Mouse (Mus musculus): ENCODE results near the gene Smagp. TPM values are rescaled to one million over a fixed set of nuclear protein-coding genes. Genes with fewer than 3 reads are reported as not detected.
"Not testable (repeated sequence)": the region's sequence is repeated elsewhere in the genome, so short reads cannot be mapped to it uniquely, and the experiment has no call there.

The Smagp gene
- total RNA-seq, 2 experiments from 2014 or later, result 13.7 to 15.5 TPM

DNA sequence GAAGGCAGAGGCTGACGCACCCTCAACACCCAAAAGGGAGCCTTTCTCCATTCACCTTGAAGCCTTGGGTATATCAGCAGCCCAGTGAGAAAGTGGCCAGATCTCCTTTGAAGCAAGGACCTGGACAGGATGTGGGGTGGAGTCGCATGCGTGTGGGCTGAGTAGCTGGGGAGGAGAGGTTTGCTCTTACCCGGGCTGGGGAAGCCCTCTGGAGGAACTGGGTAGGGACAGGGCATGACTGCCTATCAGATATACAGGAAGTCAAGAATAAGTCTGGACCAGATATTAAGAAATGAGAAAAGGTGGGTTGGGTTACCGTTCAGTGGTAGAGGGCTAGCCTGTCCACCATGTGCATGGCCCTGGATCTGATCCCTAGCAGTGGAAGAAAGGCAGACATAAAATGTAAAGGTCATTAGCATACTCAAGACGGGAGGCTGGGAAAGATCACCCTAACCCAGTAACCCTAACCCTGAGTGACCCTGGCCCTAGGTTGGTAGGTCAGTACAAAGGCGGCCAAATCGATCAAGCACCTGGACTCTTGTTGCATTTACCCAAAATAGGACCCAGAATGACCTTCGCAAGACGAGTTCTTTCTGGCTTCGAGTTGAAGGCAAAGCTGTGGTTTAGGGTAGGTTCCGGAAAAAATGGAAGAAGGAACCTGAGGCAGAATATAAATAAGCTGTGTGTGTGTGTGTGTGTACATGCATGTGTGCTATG, 5.1 kb downstream of the Smagp start:
- DNase-seq (ENCODE audit: low spot score), result no peak
- intact Hi-C loops (cut with DNase I), result loop anchor here (2.0 kb wide), 1 partner anchor 15 kb away; no protein-coding TSS in a partner anchor

DNA sequence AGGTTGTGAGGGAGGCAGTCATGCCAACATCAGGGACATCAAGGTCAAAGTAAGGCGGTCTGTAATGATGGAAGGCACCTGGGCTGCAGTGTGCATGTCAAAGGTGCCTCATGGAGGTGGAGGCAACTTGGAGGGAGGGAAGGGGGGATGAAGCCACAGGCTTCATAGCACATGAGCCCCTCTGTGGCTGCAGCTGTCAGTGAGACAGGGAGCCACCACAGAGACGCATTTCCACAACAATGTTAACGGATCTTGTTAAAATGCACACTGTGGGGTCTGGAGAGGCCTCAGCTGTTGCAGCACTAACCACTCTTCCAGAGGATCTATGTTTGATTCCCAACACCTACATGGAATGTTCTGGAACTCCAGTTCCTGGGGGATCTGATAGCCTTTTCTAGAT, 6.6 kb downstream of the Smagp start:
- no peak for DNase-seq (ENCODE audit: low spot score)
- intact Hi-C loops (cut with DNase I), result loop anchor here (2.0 kb wide), 1 partner anchor 13 kb away; no protein-coding TSS in a partner anchor

DNA sequence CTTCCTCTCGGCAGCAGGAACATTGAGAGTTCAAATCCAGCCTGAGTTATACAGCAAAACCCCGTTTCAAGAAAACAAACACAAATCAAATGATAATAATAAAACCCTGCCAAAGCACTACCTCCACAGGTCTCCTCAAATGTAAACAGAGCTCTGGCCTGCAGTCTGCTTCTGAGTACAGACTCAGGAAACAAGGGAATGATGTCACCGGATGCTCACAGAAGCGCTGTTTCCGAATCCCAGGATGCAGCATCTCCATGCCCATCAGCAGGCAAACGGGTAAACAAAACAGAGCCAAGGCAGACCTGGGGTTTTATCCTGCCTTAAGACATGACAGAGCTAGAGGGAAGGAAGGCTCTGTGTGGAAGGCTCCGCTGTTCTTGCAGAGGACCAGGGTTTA, 7.9 kb downstream of the Smagp start:
- no peak for DNase-seq (ENCODE audit: low spot score)
- intact Hi-C loops (cut with DNase I), result no loop called here

DNA sequence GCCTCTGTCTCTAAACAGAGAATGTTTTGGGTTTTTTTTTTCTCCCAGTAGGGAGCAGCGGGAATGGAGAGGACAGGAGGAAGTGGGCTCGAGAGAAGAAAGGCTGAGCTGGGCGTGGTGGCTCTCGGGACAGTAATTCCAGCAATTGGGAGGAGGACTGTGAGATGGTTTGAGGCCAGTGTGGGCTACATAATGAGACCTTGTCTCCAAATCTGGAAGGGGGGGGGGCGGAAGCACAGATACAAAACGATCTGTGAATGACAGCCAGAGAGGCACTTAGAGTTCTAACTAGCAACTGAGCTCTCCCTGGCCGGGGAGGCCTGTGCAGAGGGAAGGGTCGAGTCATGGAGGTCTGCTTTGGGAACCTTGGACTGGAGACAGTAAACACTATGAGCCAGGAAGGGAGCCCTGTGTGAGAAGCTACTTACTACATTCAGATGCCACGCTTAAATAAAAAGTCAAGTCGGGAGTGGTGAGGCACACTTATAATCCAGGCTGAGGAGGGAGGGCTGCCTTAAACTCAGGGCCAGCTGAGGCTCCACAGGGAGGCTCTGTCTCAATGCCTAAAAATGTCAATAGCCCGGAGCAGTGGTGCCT, 8.9 kb downstream of the Smagp start:
- intact Hi-C loops (cut with DNase I), result no loop called here
- DNase-seq (ENCODE audit: low spot score), result no peak

DNA sequence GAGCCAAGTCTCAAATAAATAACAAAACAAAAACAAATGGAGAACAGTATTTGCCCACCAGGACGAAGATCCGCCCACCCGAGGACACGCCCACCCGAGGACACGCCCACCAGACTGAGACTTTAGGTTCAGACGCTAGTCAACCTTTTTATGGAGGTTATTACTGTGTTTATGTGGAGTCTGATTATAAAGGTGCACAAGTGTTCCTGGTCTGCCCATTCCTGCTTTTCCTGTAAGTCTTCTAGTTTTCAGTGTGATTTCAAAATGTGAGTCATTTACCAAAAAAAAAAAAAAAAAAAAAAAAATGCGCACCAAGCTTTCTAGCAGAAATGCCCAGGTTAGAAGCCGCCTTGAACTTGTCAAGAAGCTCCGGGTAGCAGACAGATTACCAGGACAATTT, 9.5 kb downstream of the Smagp start:
- no peak for DNase-seq (ENCODE audit: low spot score)
- intact Hi-C loops (cut with DNase I), result no loop called here

DNA sequence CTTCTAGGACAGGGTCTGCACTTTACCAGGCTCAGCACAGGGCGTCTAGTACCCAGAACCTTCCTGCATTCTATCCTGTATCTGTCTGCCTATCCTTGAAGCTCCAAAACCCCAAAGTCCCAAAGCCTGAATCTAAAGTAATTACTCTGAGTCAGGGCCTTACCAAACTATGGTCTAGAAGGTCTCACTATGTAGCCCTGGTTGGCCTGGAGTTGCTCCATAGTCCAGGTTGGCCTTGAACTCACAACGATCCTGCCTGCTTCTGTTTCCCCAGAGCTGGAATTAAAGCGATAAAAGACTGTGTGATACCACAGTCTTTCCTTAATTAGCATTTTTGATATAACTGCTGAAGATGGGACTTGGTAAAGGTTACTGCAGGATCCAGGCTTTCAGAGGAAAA, 12.3 kb downstream of the Smagp start:
- intact Hi-C loops (cut with DNase I), result no loop called here
- DNase-seq (ENCODE audit: low spot score), result no peak

DNA sequence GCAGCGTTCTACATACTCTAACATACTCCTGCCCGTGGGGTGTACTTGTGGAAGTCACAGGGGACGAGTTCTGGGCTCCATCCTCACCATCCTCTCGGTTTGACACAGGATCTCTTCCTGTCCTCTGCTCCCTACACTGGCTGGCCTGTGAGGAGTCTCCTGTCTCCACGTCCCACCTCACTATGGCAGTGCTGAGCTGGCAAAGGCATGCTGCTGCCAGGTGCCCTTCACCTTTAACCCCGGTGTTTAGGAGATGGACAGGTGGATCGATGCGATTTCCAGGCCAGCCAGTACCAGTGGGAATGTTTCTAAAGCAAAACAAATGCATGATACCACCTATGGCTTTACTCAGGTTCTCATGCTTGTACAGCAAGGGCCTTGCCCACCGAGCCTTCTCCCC, 13.0 kb downstream of the Smagp start:
- intact Hi-C loops (cut with DNase I), result no loop called here
- no peak for DNase-seq (ENCODE audit: low spot score)

DNA sequence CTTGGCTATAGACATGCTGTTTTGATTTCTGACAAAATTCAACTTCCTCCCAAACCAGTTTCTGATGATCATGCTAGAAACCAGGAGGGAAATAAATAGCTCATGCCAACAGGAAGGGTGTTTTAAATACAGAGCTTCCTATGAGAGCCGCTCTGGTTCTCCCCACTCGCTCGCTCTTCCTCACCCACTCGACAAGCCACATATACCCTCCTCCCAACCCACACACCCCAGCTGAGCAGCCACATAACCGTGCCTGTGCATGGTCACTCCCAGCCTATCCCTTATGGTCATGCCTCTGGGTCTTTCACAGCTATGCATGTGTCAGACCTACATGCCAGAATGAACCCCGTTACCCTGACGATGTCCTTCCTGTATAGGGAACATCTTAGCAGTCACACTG, 14.6 kb downstream of the Smagp start:
- intact Hi-C loops (cut with DNase I), result no loop called here
- DNase-seq (ENCODE audit: low spot score), result no peak

DNA sequence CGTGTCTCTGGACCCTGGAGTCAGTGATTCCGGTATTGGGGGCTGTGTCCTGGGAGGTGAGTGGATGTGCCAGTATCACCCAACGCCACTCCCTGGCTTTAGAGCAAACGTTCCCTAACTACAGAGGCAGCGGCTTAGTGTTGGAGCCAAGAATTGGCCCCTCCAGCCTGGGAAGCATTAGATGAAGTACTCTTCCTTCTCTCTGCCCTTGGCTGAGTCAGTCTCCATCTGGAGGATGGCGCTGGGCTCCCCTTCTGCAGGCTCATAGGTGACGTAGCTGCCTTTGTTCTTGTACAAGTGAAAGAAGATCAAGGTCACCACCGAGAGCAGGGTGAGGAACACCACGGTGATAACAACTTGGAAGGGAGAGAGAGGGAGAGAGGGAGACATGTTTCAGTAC, 15.1 kb downstream of the Smagp start:
- intact Hi-C loops (cut with DNase I); DNase-seq (ENCODE audit: low spot score): not testable (repeated sequence)

DNA sequence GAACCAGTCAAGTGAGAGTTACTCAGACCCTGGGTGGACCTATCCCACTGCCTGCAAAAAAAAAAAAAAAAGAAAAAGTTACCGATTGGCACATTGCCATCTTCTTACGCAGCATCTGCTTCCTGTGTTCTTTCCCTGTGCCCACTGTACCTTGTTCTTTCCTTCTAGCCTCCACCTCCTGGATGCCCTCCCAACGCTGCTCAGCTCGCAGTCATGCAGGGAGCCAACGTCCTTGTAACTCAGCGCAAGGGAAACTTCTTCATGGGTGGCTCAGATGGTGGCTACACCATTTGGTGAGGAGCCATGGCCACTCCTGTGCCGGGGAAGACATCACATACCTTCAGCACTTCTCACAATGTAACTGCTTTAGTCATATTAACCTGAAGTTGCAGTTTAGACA, 17.5 kb downstream of the Smagp start:
- intact Hi-C loops (cut with DNase I), result no loop called here
- no peak for DNase-seq (ENCODE audit: low spot score)

DNA sequence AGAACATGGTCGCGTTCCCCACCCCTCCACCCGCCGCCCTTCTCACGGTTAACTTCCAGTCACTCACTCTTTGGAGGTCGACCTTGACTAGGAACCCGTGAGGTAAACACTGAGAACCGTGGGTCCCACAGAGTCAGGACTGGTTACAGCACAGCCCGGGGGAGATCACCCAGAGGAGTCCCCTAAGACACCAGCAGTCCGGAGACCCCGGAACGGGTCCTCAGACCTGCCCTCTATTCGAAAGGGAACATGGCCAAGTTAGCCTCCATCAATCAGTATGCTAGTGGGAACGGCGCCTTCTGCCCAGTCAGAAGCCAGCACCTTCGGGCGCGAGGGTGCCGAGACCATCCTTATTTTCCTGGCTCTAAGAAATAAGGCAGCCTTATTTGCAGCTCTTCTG, 20.5 kb downstream of the Smagp start:
- DNase-seq (ENCODE audit: low spot score), result no peak
- intact Hi-C loops (cut with DNase I), result loop anchor here (2.0 kb wide), 1 partner anchor 15 kb away; no protein-coding TSS in a partner anchor

DNA sequence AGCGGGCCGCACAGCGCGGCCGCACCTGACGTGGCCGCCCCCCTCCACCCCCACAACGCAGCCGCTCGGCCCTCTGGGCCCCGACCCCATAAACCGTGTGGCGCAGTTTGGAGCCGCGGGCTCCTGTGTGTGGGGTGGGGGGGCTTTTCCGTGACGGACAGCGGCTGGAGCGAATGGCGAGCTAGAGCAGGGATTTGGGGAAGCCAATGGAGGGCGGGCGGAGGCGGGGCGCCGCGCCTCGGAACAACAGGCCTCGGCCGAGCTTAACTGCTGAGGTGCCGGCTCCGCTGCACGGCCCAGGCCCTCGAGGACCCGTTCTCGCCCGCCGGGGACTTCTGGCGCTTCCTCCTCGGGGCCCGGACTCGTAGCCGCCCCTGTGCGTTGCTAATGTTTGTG, 20.9 kb downstream of the Smagp start:
- intact Hi-C loops (cut with DNase I), result loop anchor here (2.0 kb wide), 1 partner anchor 15 kb away; no protein-coding TSS in a partner anchor

DNA sequence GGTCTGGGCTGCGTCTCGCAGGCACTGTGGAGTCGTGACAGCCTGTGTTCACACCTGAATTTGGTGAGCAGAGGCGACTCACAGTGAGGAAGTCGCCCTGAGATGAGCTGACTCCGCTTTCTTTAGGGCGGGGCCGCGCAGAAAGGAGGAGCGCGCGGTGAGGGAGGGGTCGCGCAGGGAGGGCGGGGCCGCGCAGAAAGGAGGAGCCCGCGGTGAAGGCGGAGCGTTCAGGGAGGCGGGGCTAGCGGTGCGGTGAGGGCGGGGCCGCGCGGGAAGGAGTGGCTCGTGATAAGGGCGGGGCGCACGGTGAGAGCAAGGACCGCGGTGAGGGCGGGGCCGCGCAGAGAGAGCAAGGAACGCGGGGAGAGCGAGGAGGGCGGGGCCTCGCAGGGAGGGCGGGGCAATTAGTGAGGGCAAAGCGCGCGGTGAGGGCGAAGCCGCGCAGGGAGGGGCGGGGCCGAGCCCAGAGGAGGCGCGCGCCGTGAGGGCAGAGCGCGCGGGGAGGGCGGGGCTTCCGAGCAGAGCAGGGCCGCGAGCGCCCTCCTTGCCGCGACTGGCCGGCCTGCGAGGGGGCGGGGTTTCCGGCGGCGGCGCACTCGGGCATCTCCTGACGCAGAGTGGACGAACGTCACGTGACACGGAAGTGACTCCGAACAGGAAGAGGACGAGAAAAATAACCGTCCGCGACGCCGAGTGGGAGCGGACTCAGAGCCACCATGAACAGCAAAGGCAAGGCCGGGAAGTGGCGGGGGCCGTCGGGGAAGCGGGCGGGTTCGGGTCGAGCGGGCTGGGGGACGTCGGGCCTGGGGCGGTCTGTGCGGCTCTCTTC, 21.5 kb downstream of the Smagp start, which contains the start of gene Dazap2:
Gene Dazap2, plus strand, starts transcription at position 354 of the 829 bp plus-strand sequence.
- DNase-seq (ENCODE audit: low spot score), result peak; percentile 96
- intact Hi-C loops (cut with DNase I), result no loop called here

More for the DNA sequence above, 20.9 kb downstream of the Smagp start:
- DNase-seq (ENCODE audit: low spot score), result peak; percentile 79

DNA sequence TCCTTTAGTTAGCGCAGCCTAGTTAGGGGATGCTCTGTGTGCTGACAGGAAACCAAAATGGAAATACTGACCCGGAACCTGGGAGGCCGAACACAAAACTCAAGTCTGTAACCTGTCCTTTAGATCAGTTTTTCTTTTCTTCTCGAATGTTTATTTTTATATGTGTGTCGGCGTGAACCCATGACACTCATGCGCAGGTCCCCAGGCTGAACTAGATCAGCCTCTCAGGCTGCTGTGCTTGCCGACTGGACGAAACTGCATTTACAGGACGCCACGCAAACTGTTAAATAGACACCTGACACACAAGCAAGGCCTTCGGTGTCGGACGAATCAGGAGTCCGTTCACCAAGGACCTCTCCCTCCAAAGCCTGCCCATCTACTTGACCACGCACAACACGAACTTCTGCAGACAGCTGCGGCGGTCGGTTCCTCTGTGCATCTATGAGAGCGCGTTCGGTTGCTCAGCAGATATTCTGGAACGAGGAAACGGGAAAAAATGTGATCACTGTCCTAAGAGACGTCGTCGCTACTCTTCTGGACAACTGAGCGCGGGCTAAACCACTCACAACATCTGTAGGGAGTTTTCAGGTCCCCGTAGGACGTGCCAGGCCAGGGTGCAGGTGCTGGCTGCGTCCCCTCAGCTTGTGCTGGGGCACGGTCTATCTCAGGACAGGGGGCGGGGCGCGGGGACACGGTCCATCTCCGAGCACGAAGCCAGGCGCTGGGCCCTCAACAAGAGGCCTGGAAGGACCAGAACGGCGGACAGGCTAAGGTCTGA, 22.3 kb downstream of the Smagp start:
- no peak for DNase-seq (ENCODE audit: low spot score)
- intact Hi-C loops (cut with DNase I), result no loop called here

DNA sequence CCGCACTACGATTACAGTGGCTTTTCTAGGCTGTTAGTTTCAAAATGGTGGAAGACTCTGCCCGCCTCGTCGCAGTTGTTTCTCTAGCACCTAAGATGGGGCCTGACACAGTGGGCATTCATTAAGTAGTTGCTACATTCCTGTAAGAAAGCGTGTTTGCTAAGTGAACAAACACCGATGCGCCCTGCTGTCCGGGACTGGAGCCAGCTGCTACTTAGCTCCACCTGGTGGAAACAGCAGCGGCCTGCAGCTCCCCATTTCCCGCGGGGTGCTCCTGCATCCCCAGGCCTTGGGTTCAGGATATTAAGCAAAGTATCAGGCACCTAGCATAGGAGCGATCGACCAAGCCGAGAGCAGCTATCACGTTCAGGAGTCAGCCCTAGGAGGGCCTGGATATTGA, 23.2 kb downstream of the Smagp start:
- peak; percentile 61 for DNase-seq (ENCODE audit: low spot score)
- intact Hi-C loops (cut with DNase I), result loop anchor here (2.0 kb wide), 3 partner anchors 15 to 75 kb away; partner anchors contain the start of gene Pou6f1

DNA sequence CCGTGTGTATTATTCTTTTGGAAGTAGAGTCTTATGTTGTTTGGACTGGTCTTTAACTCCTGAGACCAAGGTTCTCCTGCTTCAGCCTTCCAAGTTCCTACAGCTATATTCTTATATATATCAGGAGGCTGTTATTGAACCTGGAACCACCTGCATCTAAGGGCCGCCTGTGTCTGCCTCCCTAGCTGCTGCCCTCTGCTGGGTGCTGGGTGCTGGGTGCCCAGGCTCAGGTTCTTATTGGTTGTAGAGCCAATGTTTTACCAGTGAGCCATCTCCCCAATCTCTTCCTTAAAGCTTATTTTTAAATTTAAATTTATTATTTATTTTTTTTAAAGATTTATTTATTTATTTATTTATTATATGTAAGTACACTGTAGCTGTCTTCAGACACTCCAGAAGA, 24.3 kb downstream of the Smagp start:
- no peak for DNase-seq (ENCODE audit: low spot score)
- intact Hi-C loops (cut with DNase I), result loop anchor here (2.0 kb wide), 3 partner anchors 14 to 74 kb away; partner anchors contain the start of gene Pou6f1

DNA sequence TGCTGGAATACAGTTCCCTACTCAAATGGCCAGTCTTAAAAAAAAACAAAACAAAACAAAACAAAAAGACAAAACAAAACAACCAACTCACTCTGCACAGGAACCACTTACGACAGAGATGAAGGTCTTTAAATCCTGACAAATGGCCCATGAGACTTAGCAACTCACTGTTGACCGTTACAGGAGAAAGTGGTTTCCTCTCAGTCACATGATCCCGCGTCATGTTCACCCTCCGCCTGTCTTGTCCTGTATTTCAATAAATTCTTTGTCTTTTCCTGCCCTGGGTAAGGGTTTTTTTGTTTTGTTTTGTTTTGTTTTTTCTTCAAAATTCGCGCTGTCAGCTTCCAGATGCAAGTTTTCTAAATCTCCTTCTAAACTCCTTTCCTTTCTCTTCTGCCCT, 24.8 kb downstream of the Smagp start:
- intact Hi-C loops (cut with DNase I), result loop anchor here (2.0 kb wide), 3 partner anchors 13 to 73 kb away; partner anchors contain the start of gene Pou6f1

DNA sequence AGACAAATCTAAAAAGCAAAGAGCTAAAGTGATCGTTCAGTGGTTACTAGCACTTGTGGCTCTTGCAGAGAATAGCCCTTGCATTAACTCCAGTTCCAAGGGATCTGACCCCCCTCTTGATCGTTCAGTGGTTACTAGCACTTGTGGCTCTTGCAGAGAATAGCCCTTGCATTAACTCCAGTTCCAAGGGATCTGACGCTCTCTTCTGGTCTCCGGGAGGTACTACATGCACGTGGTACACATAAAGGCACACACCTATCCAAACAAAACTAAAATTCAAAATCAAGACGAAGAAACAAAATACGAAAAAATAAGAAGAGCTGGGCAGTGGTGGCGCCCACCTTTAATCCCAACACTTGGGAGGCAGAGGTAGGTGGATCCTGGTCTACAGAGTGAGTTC, 30.1 kb downstream of the Smagp start:
- DNase-seq (ENCODE audit: low spot score); intact Hi-C loops (cut with DNase I): not testable (repeated sequence)

More for the DNA sequence above, 24.8 kb downstream of the Smagp start:
- no peak for DNase-seq (ENCODE audit: low spot score)

DNA sequence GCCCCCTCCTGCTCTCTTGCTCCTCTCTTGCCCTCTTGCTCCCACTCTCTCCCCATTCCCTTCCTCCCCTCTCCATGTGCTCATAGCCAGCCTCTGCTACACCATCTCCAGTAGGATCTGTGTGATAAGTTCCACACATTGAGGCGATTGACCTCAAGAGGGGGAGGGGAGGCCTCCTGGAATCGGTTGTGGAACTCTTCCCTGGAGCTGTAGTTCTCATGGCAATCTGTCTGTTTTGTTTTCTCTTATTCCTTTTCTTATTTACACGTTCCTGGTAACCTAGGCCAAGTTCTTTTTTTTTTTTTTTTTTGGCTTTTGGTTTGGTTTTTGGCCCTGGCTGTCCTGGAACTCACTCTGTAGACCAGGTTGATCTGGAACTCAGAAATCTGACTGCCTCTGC, 35.1 kb downstream of the Smagp start:
- no peak for DNase-seq (ENCODE audit: low spot score)
- intact Hi-C loops (cut with DNase I), result no loop called here
